Mouse (Mus musculus) cerebellum, postnatal 25 days (tissue): ENCODE measurements at regions not wholly inside any gene's neighbourhood (a gene's known extent, or its start where the extent isn't known, plus 50 kb on each side); places are given as distances from the start of the nearest gene placed in this dataset.

Experiments used
- DNase-seq, 2 experiments: peaks; one replicate each; pipeline ENCODE4 v3.0.0; 2021; ENCODE audit warnings: mixed read lengths in 2 of 2

GRCm38 (mm10) chr4:152625032-152626003 is 147.6 kb upstream of the Kcnab2 start:
- peak; percentile 69 to 78 for DNase-seq

- peak in 1 of 2 experiments; percentile 10 for DNase-seq
These were observed 144.5 kb upstream of the Kcnab2 start for GRCm38 (mm10) chr4:152622022-152622777.

- DNase-seq: no peak
These were observed 140.0 kb upstream of the Kcnab2 start for GRCm38 (mm10) chr4:152617636-152618035.

- no peak for DNase-seq
These were observed 137.5 kb upstream of the Kcnab2 start for GRCm38 (mm10) chr4:152615155-152615554.

GRCm38 (mm10) chr4:152614356-152615100 is 136.9 kb upstream of the Kcnab2 start:
- DNase-seq: no peak
